Mouse (Mus musculus) hindbrain, embryonic 14.5 days (tissue): ENCODE results near the gene Chst11. TPM values are rescaled to one million over a fixed set of nuclear protein-coding genes. Genes with fewer than 3 reads are reported as not detected.

Experiments
- ATAC-seq: fragments of 200-750 bp; cut with Nextera tagmentation; 2 replicates; pipeline ENCODE4 v1.8.0; 2017; ENCODE audit warnings: moderate number of reproducible peaks, mild to moderate bottlenecking, moderate TSS enrichment, moderate library complexity; ENCODE audit not compliant: low FRiP score
- DNase-seq: peaks from one replicate; pipeline ENCODE4 v3.0.0-alpha.2; 2015; ENCODE audit warnings: low spot score
- H3K27ac ChIP-seq: fragments of 300-500 bp; sonication (generic); 2 replicates; pipeline ENCODE4 v1.5.1; 2014; ENCODE audit warnings: mild to moderate bottlenecking, moderate library complexity
- H3K27me3 ChIP-seq: fragments of 300-500 bp; sonication (generic); 2 replicates; pipeline ENCODE4 v1.6.1; 2014; ENCODE audit warnings: mild to moderate bottlenecking, low read length, mixed read lengths; ENCODE audit not compliant: control insufficient read depth, insufficient read depth
- H3K36me3 ChIP-seq: fragments of 300-500 bp; sonication (generic); replicated peaks from 2 replicates; pipeline ENCODE4 v1.6.1; 2014; ENCODE audit not compliant: control insufficient read depth, insufficient read depth
- H3K4me1 ChIP-seq: fragments of 300-500 bp; sonication (generic); replicated peaks from 2 replicates; pipeline ENCODE4 v1.6.1; 2014; ENCODE audit warnings: antibody characterized with exemption, low read length, mixed read lengths; ENCODE audit not compliant: control insufficient read depth, insufficient read depth
- H3K4me2 ChIP-seq: fragments of 300-500 bp; sonication (generic); replicated peaks from 2 replicates; pipeline ENCODE4 v1.6.1; 2014; ENCODE audit warnings: mild to moderate bottlenecking, moderate library complexity
- H3K4me3 ChIP-seq: fragments of 300-500 bp; sonication (generic); replicated peaks from 2 replicates; pipeline ENCODE4 v1.5.1; 2014; ENCODE audit warnings: mild to moderate bottlenecking, low read length
- H3K9ac ChIP-seq: fragments of 300-500 bp; sonication (generic); 2 replicates; pipeline ENCODE4 v1.6.1; 2014
- H3K9me3 ChIP-seq: fragments of 300-500 bp; sonication (generic); 2 replicates; pipeline ENCODE4 v1.6.1; 2016; ENCODE audit warnings: low read length; ENCODE audit not compliant: control insufficient read depth
- WGBS: fragments of 180-500 bp; shearing (Covaris S2); extraction: QIAGEN DNeasy Blood & Tissue Kit; methylation state at CpG from one replicate; pipeline ENCODE4 v1.1.7; 2014; 5-methylcytosine and 5-hydroxymethylcytosine counted together
- polyA plus RNA-seq: library from polyadenylated mRNA; unstranded; fragments of >200 nt; fragmentation: Nextera tagmentation; extraction: Ambion mirVana; gene quantifications from 2 replicates; pipeline ENCODE4 v1.2.1, GENCODE M21; 2014

The Chst11 gene
- polyA plus RNA-seq, 1 experiment from 2014 or later, result 5.4 TPM

GRCm38 (mm10) chr10:83217256-83217655 lies 232.0 kb downstream of the Chst11 start:
- no peak overlapping the region for H3K9ac ChIP-seq
- no peak overlapping the region for H3K4me3 ChIP-seq
- 81% methylated on average over 5 of the region's 5 CpGs for WGBS
- DNase-seq, result no peak
- no peaks in the 10 kb centered on the region for H3K27me3 ChIP-seq
- H3K9me3 ChIP-seq, result no peaks in the 10 kb centered on the region
- no peak for ATAC-seq
- no peak overlapping the region for H3K27ac ChIP-seq
- H3K36me3 ChIP-seq, result no peaks in the 10 kb centered on the region
- no peak overlapping the region for H3K4me2 ChIP-seq
- H3K4me1 ChIP-seq, result no peaks in the 10 kb centered on the region

DNA sequence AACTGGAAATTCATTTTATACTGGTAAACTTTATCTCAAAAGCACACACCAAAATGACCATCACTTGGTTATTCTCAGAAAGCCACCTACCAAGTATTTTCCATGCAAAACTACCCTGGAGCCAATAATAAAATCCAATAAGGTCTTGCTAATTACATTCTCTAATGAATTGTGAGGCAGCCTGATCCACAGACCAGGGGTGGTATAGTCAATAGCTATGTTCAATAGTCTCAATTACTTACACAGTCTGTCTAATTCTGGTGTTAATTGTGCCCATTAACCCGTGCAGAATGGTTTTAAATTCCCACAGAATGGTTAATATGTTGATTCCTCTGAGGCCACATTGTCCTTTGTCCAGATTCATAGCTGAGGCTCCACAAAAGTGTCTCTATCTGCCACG lies 233.5 kb downstream of the Chst11 start:
- Histone ChIP-seq H3K27ac (no peak overlapping the region), H3K4me1 (no peaks in the 10 kb centered on the region), H3K4me2 (no peak overlapping the region), H3K36me3 (no peaks in the 10 kb centered on the region), H3K9me3 (no peaks in the 10 kb centered on the region), H3K4me3 (no peak overlapping the region), H3K9ac (no peak overlapping the region), H3K27me3 (no peaks in the 10 kb centered on the region)
- WGBS, result 50% methylated on average over 2 of the region's 2 CpGs
- DNase-seq (no peak), ATAC-seq (no peak)

DNA sequence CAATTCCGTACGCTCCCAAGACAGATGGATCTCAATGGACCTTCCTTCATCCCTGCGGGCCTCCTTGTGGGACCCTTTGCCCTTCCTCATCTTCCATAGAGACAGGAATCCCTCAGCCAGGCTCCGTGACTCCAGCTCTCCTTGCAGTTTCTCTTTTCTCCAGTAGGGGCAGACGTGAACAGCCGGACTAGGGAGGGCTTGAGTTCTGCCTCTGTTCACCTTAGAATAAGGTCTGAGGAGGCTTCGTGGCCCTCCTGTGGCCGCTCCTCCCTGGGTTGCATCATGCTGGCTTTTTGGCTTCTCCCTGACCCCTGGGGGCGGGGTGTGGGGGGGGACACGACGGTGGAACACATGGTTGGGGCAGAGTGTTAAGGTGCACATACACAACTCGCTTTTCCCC lies 234.4 kb downstream of the Chst11 start:
- no peak overlapping the region for H3K4me2 ChIP-seq
- WGBS, result 27% methylated on average over 12 of the region's 12 CpGs
- no peaks in the 10 kb centered on the region for H3K9me3 ChIP-seq

GRCm38 (mm10) chr10:83220217-83220616 lies 234.9 kb downstream of the Chst11 start:
- WGBS, result 85% methylated on average over 10 of the region's 10 CpGs
- Histone ChIP-seq H3K9ac (no peak overlapping the region), H3K4me2 (no peak overlapping the region), H3K27me3 (no peaks in the 10 kb centered on the region), H3K4me1 (no peaks in the 10 kb centered on the region), H3K4me3 (no peak overlapping the region), H3K27ac (no peak overlapping the region), H3K9me3 (no peaks in the 10 kb centered on the region), H3K36me3 (no peaks in the 10 kb centered on the region)
- ATAC-seq (no peak), DNase-seq (no peak)

More for the DNA sequence above, 234.4 kb downstream of the Chst11 start:
- Histone ChIP-seq H3K4me1 (no peaks in the 10 kb centered on the region), H3K27ac (no peak overlapping the region), H3K36me3 (no peaks in the 10 kb centered on the region), H3K9ac (no peak overlapping the region), H3K4me3 (no peak overlapping the region), H3K27me3 (no peaks in the 10 kb centered on the region)
- DNase-seq (peak; percentile 79), ATAC-seq (peak; percentile 57)

DNA sequence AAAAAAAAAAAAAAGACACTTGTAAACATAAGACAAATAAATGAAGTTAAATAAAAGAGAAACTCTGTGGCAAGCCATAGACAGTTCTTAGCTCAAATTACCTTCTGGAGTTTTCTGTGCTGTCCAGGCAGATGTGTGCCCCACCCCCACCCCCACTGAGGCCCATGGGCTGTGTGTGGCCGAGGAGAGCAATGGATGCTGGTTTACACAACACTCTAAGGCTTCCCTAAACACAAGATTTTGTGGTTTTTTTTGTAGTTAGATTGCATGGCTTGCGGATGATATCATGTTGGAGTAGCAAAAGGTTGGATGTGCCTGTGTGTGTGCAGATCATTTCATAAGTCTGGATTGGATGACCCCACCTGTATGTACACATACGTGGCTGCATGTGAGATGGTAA lies 235.5 kb downstream of the Chst11 start:
- Histone ChIP-seq H3K4me2 (no peak overlapping the region), H3K9ac (no peak overlapping the region), H3K36me3 (no peaks in the 10 kb centered on the region), H3K27ac (no peak overlapping the region), H3K4me1 (no peaks in the 10 kb centered on the region), H3K9me3 (no peaks in the 10 kb centered on the region), H3K27me3 (no peaks in the 10 kb centered on the region), H3K4me3 (no peak overlapping the region)
- ATAC-seq (no peak), DNase-seq (no peak)
- WGBS, result 90% methylated on average over 3 of the region's 3 CpGs

DNA sequence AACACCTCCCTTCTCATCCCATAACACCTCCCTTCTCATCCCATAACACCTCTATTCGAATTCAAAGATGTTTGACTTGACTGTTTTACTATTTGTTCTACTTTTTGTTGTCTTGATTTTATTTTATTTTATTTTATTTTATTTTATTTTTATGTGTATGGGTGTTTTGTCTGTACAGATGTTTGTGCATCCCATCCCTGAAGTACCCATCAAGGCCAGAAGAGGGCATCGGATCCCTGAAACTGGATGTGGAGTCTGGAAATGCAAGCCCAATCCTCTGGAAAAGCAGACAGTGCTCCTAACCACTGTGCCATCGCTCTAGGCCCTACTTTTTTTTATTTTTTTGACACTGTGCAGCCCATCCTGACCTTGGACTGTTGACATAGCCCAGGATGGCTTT lies 239.7 kb downstream of the Chst11 start:
- no peak overlapping the region for H3K9ac ChIP-seq
- 38% methylated on average over 3 of the region's 3 CpGs for WGBS
- no peaks in the 10 kb centered on the region for H3K9me3 ChIP-seq
- no peaks in the 10 kb centered on the region for H3K4me1 ChIP-seq
- ATAC-seq, result no peak
- H3K4me2 ChIP-seq, result no peak overlapping the region
- no peaks in the 10 kb centered on the region for H3K36me3 ChIP-seq
- peak; percentile 44 for DNase-seq
- H3K27ac ChIP-seq, result no peak overlapping the region
- H3K27me3 ChIP-seq, result no peaks in the 10 kb centered on the region
- H3K4me3 ChIP-seq, result no peak overlapping the region

DNA sequence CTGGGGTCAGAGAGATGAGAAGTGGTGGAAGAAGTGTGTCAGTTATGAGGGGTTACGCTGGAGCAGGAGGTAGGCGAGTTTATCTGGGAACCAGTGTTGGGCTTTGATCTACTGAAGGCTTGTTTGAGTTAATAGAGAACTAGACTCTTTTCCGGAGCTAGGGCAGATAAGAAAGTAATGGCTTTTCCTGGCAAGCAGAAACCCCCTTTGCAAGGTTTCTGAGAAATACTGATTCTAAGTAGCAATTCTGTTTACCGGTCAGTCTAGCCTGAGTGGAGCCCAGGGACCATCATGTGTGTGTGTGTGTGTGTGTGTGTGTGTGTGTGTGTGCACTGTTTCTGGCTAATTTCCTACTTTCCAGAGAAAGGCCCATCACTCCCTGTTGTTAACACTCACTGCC lies 243.3 kb downstream of the Chst11 start:
- Histone ChIP-seq H3K9me3 (no peaks in the 10 kb centered on the region), H3K4me2 (no peak overlapping the region), H3K27me3 (no peaks in the 10 kb centered on the region), H3K27ac (no peak overlapping the region), H3K36me3 (no peaks in the 10 kb centered on the region), H3K4me3 (no peak overlapping the region), H3K4me1 (no peaks in the 10 kb centered on the region), H3K9ac (no peak overlapping the region)
- WGBS, result 87% methylated on average over 4 of the region's 4 CpGs
- DNase-seq, result no peak
- ATAC-seq, result no peak

GRCm38 (mm10) chr10:83233967-83234366 lies 248.7 kb downstream of the Chst11 start:
- no peak overlapping the region for H3K4me3 ChIP-seq
- H3K36me3 ChIP-seq, result no peaks in the 10 kb centered on the region
- no peak for DNase-seq
- WGBS, result 97% methylated on average over 3 of the region's 3 CpGs
- no peak overlapping the region for H3K27ac ChIP-seq
- no peak overlapping the region for H3K4me2 ChIP-seq
- H3K4me1 ChIP-seq, result no peaks in the 10 kb centered on the region
- H3K27me3 ChIP-seq, result no peaks in the 10 kb centered on the region
- no peak for ATAC-seq
- H3K9me3 ChIP-seq, result no peaks in the 10 kb centered on the region
- no peak overlapping the region for H3K9ac ChIP-seq

DNA sequence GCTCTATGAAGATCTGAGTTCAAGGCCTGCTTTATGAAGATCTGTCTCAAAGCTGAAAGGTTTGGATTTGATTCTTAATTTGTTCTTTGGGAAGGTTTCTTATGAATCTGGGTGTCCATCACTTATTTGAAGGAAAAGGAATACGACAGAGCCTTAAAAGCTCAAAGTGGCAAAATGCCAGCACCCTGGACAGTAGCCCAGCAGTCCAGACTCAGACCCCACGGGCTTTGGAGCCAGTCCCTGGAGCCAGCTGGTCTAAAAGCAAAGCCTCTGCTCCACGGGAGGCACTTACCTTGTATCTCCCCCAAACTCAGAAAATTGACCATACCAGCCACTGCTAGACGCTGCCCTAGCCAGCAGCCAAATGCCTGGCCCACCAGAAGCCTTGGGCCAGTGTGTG lies 249.1 kb downstream of the Chst11 start:
- Histone ChIP-seq H3K9me3 (no peaks in the 10 kb centered on the region), H3K36me3 (no peaks in the 10 kb centered on the region), H3K9ac (no peak overlapping the region), H3K27ac (no peak overlapping the region), H3K4me2 (no peak overlapping the region), H3K4me1 (no peaks in the 10 kb centered on the region), H3K4me3 (no peak overlapping the region), H3K27me3 (no peaks in the 10 kb centered on the region)
- WGBS, result 70% methylated on average over 4 of the region's 4 CpGs
- no peak for DNase-seq
- no peak for ATAC-seq

- ATAC-seq, result no peak; the same call in 1 of the 2 replicates
- no peak overlapping the region for H3K4me3 ChIP-seq
- no peaks in the 10 kb centered on the region; the same call in 1 of the 2 replicates for H3K27me3 ChIP-seq
- DNase-seq, result peak; percentile 65
- H3K27ac ChIP-seq, result no peak overlapping the region
- no peak overlapping the region; the same call in 1 of the 2 replicates for H3K4me2 ChIP-seq
- no peaks in the 10 kb centered on the region for H3K9me3 ChIP-seq
- 31% methylated on average over 11 of the region's 11 CpGs for WGBS
- H3K9ac ChIP-seq, result no peak overlapping the region
- H3K4me1 ChIP-seq, result peaks cover 14% of the 10 kb centered on the region
- no peaks in the 10 kb centered on the region for H3K36me3 ChIP-seq
Observed at GRCm38 (mm10) chr10:83242106-83242686, 256.9 kb downstream of the Chst11 start.
